Mouse (Mus musculus) lung, postnatal 0 days (tissue): ENCODE data around the gene Fgf11.

Experiments
- CTCF ChIP-seq: IDR thresholded peaks from 2 replicates; pipeline ENCODE4 v1.5.1; 2016; ENCODE audit warnings: antibody characterized with exemption, mild to moderate bottlenecking
- EP300 ChIP-seq: IDR thresholded peaks from 2 replicates; pipeline ENCODE4 v1.6.1; 2016; ENCODE audit warnings: antibody characterized with exemption, mild to moderate bottlenecking, control low read depth

DNA sequence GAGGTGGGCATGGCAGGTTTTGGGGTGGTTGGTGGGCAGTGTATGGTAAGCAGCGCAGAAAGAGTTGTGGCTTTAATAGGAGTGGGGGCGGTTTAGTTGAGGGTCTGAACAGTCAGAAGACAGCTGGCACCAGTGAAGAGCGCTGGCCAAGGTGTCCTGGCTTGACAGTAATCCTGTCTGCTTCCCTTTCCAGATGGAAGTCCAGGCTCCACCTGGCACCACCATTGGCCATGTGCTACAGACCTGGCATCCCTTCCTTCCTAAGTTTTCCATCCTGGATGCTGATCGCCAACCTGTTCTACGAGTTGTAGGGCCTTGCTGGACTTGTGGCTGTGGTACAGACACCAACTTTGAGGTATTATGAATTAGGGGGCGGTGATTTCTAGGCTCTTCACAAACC is 46.4 kb upstream of the Fgf11 start:
- TF ChIP-seq CTCF, result no peak
- no peak for TF ChIP-seq EP300
